Mouse (Mus musculus) midbrain, postnatal 0 days (tissue): ENCODE results near the gene Mvp. TPM values are rescaled to one million over a fixed set of nuclear protein-coding genes. Genes with fewer than 3 reads are reported as not detected.

Source experiments
- ATAC-seq: fragments of 200-750 bp; cut with Nextera tagmentation; 2 replicates; pipeline ENCODE4 v1.8.0; 2017; ENCODE audit warnings: moderate number of reproducible peaks, mild to moderate bottlenecking, moderate TSS enrichment, moderate library complexity; ENCODE audit not compliant: low FRiP score
- DNase-seq: peaks from one replicate; pipeline ENCODE4 v3.0.0-alpha.2; 2015; ENCODE audit warnings: low spot score
- H3K27ac ChIP-seq: fragments of 300-500 bp; sonication (generic); 2 replicates; pipeline ENCODE4 v1.5.1; 2014; ENCODE audit warnings: low read depth, mild to moderate bottlenecking, low read length, mixed read lengths
- H3K27me3 ChIP-seq: fragments of 300-500 bp; sonication (generic); 2 replicates; pipeline ENCODE4 v1.6.1; 2014; ENCODE audit warnings: low read length, control low read depth, mixed read lengths; ENCODE audit not compliant: insufficient read depth
- H3K36me3 ChIP-seq: fragments of 300-500 bp; sonication (generic); 2 replicates; pipeline ENCODE4 v1.6.1; 2014; ENCODE audit warnings: low read length, control low read depth, mixed read lengths; ENCODE audit not compliant: insufficient read depth
- H3K4me1 ChIP-seq: fragments of 300-500 bp; sonication (generic); 2 replicates; pipeline ENCODE4 v1.6.1; 2014; ENCODE audit warnings: mild to moderate bottlenecking, control low read depth, antibody characterized with exemption, low read length, mixed read lengths; ENCODE audit not compliant: insufficient read depth
- H3K4me2 ChIP-seq: fragments of 300-500 bp; sonication (generic); 2 replicates; pipeline ENCODE4 v1.6.1; 2014; ENCODE audit warnings: low read depth, mild to moderate bottlenecking, low read length, mixed read lengths; ENCODE audit not compliant: poor library complexity, severe bottlenecking
- H3K4me3 ChIP-seq: fragments of 300-500 bp; sonication (generic); 2 replicates; pipeline ENCODE4 v1.5.1; 2014; ENCODE audit warnings: low read depth, mild to moderate bottlenecking, low read length, moderate library complexity
- H3K9ac ChIP-seq: fragments of 300-500 bp; sonication (generic); replicated peaks from 2 replicates; pipeline ENCODE4 v1.6.1; 2014; ENCODE audit warnings: mild to moderate bottlenecking, low read length, moderate library complexity, mixed read lengths; ENCODE audit not compliant: poor library complexity, severe bottlenecking
- H3K9me3 ChIP-seq: fragments of 300-500 bp; sonication (generic); 2 replicates; pipeline ENCODE4 v1.6.1; 2016; ENCODE audit warnings: low read length, control low read depth
- CTCF ChIP-seq: IDR thresholded peaks from 2 replicates; pipeline ENCODE4 v1.5.1; 2016; ENCODE audit warnings: antibody characterized with exemption, mild to moderate bottlenecking
- WGBS: fragments of 180-500 bp; shearing (Covaris S2); extraction: QIAGEN DNeasy Blood & Tissue Kit; methylation state at CpG from one replicate; pipeline ENCODE4 v1.1.7; 2014; 5-methylcytosine and 5-hydroxymethylcytosine counted together
- polyA plus RNA-seq: library from polyadenylated mRNA; unstranded; fragments of >200 nt; fragmentation: Nextera tagmentation; extraction: Ambion mirVana; gene quantifications from 2 replicates; pipeline ENCODE4 v1.2.1, GENCODE M21; 2015
- total RNA-seq: library from RNA; depleted of rRNA; stranded (reverse); fragments of >200 nt; gene quantifications from 2 replicates; pipeline ENCODE4 v1.2.3, GENCODE M21; 2014

Mvp gene
- total and polyA plus RNA-seq, 2 experiments from 2014 or later: 4.2 to 4.4 TPM

DNA sequence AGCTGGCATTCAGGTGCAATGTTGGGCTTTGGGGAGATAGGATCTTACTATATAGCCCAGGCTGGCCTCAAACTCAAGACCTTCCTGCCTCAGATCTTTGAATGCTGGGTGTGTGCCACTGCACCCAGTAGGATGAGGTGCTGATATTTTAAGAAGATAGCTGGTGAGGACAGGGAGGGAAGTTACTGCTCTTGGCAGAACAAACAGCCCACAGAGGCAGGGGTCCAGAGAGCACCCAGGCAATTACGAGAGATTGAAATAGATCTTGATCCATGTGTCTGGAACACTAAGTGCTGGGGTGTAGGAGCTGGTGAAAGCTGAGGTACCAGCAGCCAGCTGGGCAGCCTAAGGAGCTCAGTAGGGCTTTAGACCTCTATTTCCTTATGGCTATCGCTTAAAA is 32.8 kb downstream of the Mvp start:
- ATAC-seq (no peak), DNase-seq (no peak)
- Histone ChIP-seq H3K27ac (no peak overlapping the region), H3K4me2 (no peak overlapping the region), H3K9ac (no peak overlapping the region), H3K4me1 (peaks cover 6% of the 10 kb centered on the region; the same call in 1 of the 2 replicates), H3K36me3 (peaks cover 28% of the 10 kb centered on the region), H3K9me3 (no peaks in the 10 kb centered on the region), H3K4me3 (no peak overlapping the region), H3K27me3 (no peaks in the 10 kb centered on the region)
- WGBS: 100% methylated on average over 2 of the region's 2 CpGs
- TF ChIP-seq CTCF: no peak

DNA sequence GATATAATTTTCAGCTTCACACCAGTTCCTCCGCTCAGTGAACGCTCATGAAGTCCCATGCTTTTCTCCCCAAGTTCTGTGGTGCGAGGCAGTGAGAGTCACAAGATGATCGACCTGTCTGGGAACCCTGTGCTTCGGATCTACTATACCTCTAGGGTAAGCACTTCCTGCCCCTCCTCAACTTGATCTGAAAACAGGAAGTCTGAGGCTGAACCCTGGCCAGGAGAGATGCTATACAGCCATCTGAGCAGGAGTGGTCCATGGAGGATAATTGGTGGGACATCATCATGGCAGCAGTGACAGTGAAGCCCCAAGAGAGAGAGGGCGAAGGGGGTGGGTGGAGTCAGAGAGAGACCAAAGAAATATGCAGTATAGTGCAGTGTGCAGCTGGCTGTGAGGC is 35.6 kb downstream of the Mvp start:
- Histone ChIP-seq H3K27ac (no peak overlapping the region), H3K36me3 (peaks cover 28% of the 10 kb centered on the region), H3K27me3 (no peaks in the 10 kb centered on the region), H3K9me3 (no peaks in the 10 kb centered on the region), H3K4me1 (peaks cover 6% of the 10 kb centered on the region; the same call in 1 of the 2 replicates), H3K9ac (no peak overlapping the region), H3K4me3 (no peak overlapping the region), H3K4me2 (no peak overlapping the region)
- no peak for TF ChIP-seq CTCF
- ATAC-seq (no peak), DNase-seq (no peak)
- WGBS: 92% methylated on average over 6 of the region's 6 CpGs

- peak overlapping the region; percentile 99 for H3K9ac ChIP-seq
- 28% methylated on average over 14 of the region's 14 CpGs for WGBS
- peaks cover 6% of the 10 kb centered on the region; the same call in 1 of the 2 replicates for H3K4me1 ChIP-seq
- H3K27ac ChIP-seq: peak overlapping the region; percentile 93
- peak overlapping the region; percentile 100 for H3K4me3 ChIP-seq
- ATAC-seq (peak; percentile 9; the same call in 1 of the 2 replicates), DNase-seq (no peak)
- peak overlapping the region; percentile 90 for H3K4me2 ChIP-seq
- TF ChIP-seq CTCF: no peak
- no peaks in the 10 kb centered on the region for H3K9me3 ChIP-seq
- peaks cover 31% of the 10 kb centered on the region for H3K36me3 ChIP-seq
- no peaks in the 10 kb centered on the region for H3K27me3 ChIP-seq
Measured at GRCm38 (mm10) chr7:126976878-126977459, 37.5 kb downstream of the Mvp start.

DNA sequence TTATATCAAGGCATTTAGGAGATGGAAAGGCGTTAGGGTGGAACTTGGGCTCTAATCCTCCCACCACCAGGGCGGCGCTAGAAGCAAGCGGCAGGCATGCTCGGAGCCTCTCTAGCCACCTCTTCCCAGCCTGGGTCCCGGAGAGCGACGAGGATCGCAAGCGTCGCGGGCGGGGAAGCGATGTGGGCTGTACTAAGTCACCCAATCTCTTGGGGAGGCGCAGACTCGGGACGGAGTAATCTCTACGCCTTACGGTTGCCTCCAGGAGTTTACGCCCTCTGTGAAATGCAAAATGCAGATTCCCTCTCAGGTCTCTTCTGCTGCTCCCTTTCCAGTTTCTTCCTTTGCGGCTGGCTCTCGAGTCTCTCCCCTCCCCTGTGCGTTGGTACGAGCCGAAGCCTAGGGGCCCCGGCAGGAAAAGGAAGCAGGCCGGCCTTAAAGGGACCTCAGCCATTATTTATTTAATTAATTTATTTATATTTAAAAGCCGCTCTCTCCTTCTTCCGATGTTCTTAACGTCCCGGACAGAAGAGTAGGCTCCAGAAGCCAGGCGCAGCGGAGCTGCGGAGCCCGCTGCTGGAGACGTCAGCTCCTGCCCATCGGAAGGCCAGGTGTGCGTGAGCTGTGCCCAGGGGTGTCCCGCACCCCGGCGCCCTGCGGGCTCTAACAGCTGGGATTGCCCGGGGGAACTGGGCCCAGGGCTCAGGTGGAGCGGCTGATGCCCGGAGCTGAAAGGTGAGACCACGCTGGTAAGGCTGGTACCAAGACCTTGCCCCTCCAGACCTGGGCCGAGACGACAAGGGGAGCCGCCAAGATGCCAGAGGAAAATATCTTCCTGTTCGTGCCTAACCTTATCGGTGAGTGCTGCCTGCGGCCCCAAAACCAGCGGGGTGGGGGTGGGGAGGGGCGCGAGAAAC is 38.2 kb downstream of the Mvp start, which contains the start of gene Cdiptos:
Gene Cdiptos (minus strand): TSS at position 149 of the 917 bp plus-strand sequence.
- H3K9ac ChIP-seq: peak within 1 kb of the TSS; percentile 99
- ATAC-seq (peak; percentile 95), DNase-seq (peak; percentile 98)
- no peaks in the 10 kb centered on the region for H3K9me3 ChIP-seq
- H3K27ac ChIP-seq: peak within 1 kb of the TSS; percentile 93
- H3K4me3 ChIP-seq: peak within 1 kb of the TSS; percentile 100
- peak within 1 kb of the TSS; percentile 90 for H3K4me2 ChIP-seq
- TF ChIP-seq CTCF: peak; percentile 99
- peaks cover 29% of the 10 kb centered on the region for H3K36me3 ChIP-seq
- peaks cover 6% of the 10 kb centered on the region; the same call in 1 of the 2 replicates for H3K4me1 ChIP-seq
- under 1% methylated on average over 54 of the region's 55 CpGs for WGBS
- H3K27me3 ChIP-seq: no peaks in the 10 kb centered on the region

DNA sequence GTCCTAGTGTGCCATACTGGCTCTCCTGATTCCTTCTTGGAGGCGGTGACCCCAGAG is 38.7 kb downstream of the Mvp start, which contains the start of gene Cdipt:
Gene Cdipt (plus strand): TSS at position 22 of the 57 bp plus-strand sequence.
- DNase-seq (no peak), ATAC-seq (no peak)
- 7% methylated on average over 1 of the region's 1 CpGs for WGBS
- peak within 1 kb of the TSS; percentile 90 for H3K4me2 ChIP-seq
- peaks cover 6% of the 10 kb centered on the region; the same call in 1 of the 2 replicates for H3K4me1 ChIP-seq
- TF ChIP-seq CTCF: no peak
- peaks cover 31% of the 10 kb centered on the region for H3K36me3 ChIP-seq
- H3K4me3 ChIP-seq: peak within 1 kb of the TSS; percentile 100
- H3K9me3 ChIP-seq: no peaks in the 10 kb centered on the region
- no peaks in the 10 kb centered on the region for H3K27me3 ChIP-seq
- peak within 1 kb of the TSS; percentile 93 for H3K27ac ChIP-seq
- peak within 1 kb of the TSS; percentile 99 for H3K9ac ChIP-seq

DNA sequence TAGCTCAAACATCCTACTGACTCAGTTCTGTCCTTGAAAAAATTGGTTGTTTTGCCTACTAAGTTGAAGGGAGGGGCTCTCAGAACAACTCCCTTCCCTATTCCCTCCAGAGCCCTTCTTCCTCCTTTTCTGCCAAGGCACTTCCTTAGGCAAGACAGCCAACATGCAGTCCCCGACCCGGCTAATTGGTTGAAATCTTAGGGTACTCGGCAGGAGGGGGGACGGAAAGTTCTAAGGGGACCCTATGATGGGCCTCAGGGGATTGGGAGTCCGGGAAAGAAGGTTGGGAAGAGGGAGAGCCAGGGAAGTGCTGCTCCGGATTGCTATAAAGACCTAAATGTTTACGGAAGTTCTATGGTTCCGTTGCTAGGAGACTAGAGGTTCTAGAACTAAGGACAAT is 38.9 kb downstream of the Mvp start:
- Histone ChIP-seq H3K4me1 (peaks cover 6% of the 10 kb centered on the region; the same call in 1 of the 2 replicates), H3K4me3 (peak overlapping the region; percentile 100), H3K36me3 (peaks cover 33% of the 10 kb centered on the region), H3K9ac (no peak overlapping the region; the same call in 1 of the 2 replicates), H3K27ac (peak overlapping the region; percentile 93; the same call in 1 of the 2 replicates), H3K9me3 (no peaks in the 10 kb centered on the region), H3K27me3 (no peaks in the 10 kb centered on the region), H3K4me2 (peak overlapping the region; percentile 90)
- DNase-seq: no peak
- 10% methylated on average over 8 of the region's 8 CpGs for WGBS
- ATAC-seq: no peak
- no peak for TF ChIP-seq CTCF
